Mouse (Mus musculus) MEL (cell line): ENCODE data around the gene Rragc.

ENCODE experiments used
- CHD1 ChIP-seq: IDR thresholded peaks from 2 replicates; pipeline ENCODE4 v1.6.1; 2012; ENCODE audit warnings: low read depth, mild to moderate bottlenecking, inconsistent platforms, low read length, improper control_type of control experiment
- CHD2 ChIP-seq: IDR thresholded peaks from 2 replicates; pipeline ENCODE4 v1.6.1; 2011; ENCODE audit warnings: low read length, improper control_type of control experiment
- CTCF ChIP-seq, 3 experiments: IDR thresholded peaks in 2 of 3; conservative IDR thresholded peaks in 1 of 3; 2 replicates each; pipeline ENCODE4 v1.5.1; 2011 to 2012; ENCODE audit warnings: low read length in 3 of 3, low read depth in 2 of 3, mild to moderate bottlenecking in 2 of 3, improper control_type of control experiment in 1 of 3, inconsistent platforms in 1 of 3, mixed read lengths in 1 of 3, moderate library complexity in 1 of 3; ENCODE audit not compliant: control insufficient read depth in 1 of 3, insufficient read depth in 1 of 3, poor library complexity in 1 of 3, severe bottlenecking in 1 of 3
- MAFK ChIP-seq: IDR thresholded peaks from 2 replicates; pipeline ENCODE4 v1.6.1; 2011; ENCODE audit warnings: low read depth, mild to moderate bottlenecking, low read length, improper control_type of control experiment, borderline replicate concordance
- POLR2A ChIP-seq, 2 experiments: IDR thresholded peaks; 2 replicates each; pipeline ENCODE4 v1.6.1; 2011 to 2012; ENCODE audit warnings: low read length in 2 of 2, mild to moderate bottlenecking in 2 of 2, control low read depth in 1 of 2, improper control_type of control experiment in 1 of 2, low read depth in 1 of 2, moderate library complexity in 1 of 2; ENCODE audit not compliant: control insufficient read depth in 1 of 2, insufficient read depth in 1 of 2, poor library complexity in 1 of 2
- POLR2AphosphoS2 ChIP-seq: IDR thresholded peaks from 2 replicates; pipeline ENCODE4 v1.6.1; 2011; ENCODE audit warnings: low read length, improper control_type of control experiment
- SIN3A ChIP-seq: IDR thresholded peaks from 2 replicates; pipeline ENCODE4 v1.6.1; 2012; ENCODE audit warnings: low read length, improper control_type of control experiment, inconsistent platforms
- USF1 ChIP-seq: IDR thresholded peaks from 2 replicates; pipeline ENCODE4 v1.6.1; 2014; ENCODE audit warnings: low read depth, mild to moderate bottlenecking, inconsistent platforms, low read length, improper control_type of control experiment, moderate library complexity
- ZC3H11A ChIP-seq: IDR thresholded peaks from 2 replicates; pipeline ENCODE4 v1.6.1; 2012; ENCODE audit warnings: low read depth, mild to moderate bottlenecking, inconsistent platforms, low read length, improper control_type of control experiment
- ZKSCAN1 ChIP-seq: IDR thresholded peaks from 2 replicates; pipeline ENCODE4 v1.6.1; 2012; ENCODE audit warnings: low read depth, mild to moderate bottlenecking, inconsistent platforms, low read length, improper control_type of control experiment, moderate library complexity

GRCm38 (mm10) chr4:123957492-123957808, 40.2 kb downstream of the Rragc start:
- TF ChIP-seq CHD1 (no peak), ZC3H11A (no peak), POLR2A (IDR thresholded peaks at IDR 0.05; ENCODE audit: control insufficient read depth in 1 of 2, insufficient read depth in 1 of 2, low read depth in 1 of 2, low read length in 2 of 2, poor library complexity in 1 of 2) (no peak), SIN3A (no peak), CTCF (IDR thresholded peaks at IDR 0.05 in 2 of 3, conservative IDR thresholded peaks at IDR 0.05 in 1 of 3; ENCODE audit: control insufficient read depth in 1 of 3, insufficient read depth in 1 of 3, low read depth in 2 of 3, low read length in 3 of 3, poor library complexity in 1 of 3, severe bottlenecking in 1 of 3) (no peak; a peak in 1 of 6 replicates), USF1 (no peak), CHD2 (no peak), MAFK (no peak), POLR2AphosphoS2 (no peak), ZKSCAN1 (no peak)
